Mouse (Mus musculus): ENCODE measurements around the gene Snx1. TPM values are rescaled to one million over a fixed set of nuclear protein-coding genes. Genes with fewer than 3 reads are reported as not detected.

Gene Snx1
- polyA plus RNA-seq, 1 experiment, result 131 TPM

DNA sequence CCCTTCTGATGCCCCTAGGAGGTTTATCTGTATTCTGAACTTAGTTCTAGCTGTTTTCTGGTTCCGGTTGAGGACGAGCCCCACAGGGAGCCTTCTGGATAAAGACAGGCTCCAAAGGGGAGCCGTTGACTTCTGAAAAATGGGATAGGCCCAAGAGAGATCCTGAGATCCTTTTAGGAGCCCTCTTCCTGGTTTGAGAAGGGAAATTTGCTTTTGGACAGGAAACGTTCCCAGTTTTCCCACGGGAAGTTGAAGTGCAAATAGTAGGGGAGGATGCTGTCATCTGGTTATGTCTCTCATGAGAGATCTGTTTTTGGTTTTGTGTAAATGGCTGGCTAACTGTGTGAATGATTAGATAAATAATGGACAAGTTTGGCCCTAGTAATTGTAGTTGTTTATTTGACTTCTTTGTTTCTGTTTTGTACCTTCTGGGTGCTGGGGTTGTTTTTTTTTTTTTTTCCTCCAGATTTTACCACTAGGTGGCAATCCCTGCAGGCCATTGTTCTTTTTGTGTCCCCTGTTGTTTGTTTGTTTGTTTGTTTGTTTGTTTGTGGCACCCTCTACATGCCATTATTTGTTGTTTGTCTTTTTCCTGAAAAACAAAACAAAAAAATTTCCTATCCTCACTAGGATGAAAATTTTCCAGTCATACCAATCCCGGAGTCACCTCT, 76.3 kb downstream of the Snx1 start:
- no peak for DNase-seq (ENCODE audit: low read depth)

DNA sequence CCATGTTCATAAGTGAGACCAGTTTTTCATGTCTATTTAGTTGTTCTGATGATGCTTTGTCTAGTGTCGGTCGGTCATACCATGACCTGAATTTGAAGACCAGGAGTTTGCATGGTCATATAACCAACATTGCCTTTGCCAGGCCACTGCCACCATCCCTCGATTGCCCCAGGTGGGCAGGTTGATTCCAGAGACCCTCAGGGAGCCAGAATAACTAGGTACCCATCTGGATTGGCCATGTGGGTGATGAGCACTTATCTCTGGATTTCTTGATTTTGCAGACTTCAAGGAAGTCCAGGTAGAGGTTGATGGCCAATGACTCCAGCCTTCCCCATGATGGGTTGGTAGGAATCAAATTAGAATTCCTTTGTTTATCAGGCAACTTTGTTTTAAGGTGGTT, 83.1 kb downstream of the Snx1 start:
- no peak for DNase-seq (ENCODE audit: low read depth)

DNA sequence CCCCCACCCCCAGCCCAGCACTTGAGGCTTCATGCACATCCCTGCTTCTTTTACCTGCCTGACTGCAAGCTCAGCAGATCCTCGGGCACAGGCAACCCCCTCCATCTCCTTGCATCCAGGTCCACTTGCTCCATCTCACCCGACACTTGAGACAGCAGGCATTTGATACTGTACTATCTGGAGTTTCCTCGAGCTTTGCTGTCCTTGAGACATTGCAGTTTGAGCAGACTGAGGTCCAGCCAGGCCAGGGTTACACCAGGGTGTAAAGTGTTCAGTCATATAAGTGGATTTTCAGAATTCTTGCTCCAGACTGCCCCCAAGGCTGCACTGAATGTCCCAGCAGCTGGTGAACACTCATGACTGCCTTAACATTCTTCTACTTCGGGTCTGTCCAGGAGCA, 84.1 kb downstream of the Snx1 start:
- DNase-seq (ENCODE audit: low read depth), result no peak

DNA sequence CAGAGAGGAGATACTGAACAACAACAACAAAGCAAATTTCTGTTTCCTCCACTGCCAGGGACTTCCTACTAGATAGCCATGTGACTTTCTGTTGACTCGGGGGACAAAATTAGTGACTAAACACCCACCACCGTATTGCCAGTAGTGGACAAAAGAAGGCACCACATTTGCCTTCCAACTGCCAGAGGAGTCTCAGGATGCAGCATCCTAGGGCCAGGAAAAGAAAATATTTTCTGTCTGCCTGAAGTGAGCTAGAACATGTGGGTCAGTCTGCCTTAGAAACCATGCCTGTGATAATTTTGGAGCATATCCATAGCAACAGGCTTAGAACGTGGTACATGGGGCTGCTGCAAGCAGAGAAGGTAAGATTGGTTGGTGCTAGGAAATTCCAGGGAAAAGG, 85.6 kb downstream of the Snx1 start:
- DNase-seq (ENCODE audit: low read depth), result no peak

DNA sequence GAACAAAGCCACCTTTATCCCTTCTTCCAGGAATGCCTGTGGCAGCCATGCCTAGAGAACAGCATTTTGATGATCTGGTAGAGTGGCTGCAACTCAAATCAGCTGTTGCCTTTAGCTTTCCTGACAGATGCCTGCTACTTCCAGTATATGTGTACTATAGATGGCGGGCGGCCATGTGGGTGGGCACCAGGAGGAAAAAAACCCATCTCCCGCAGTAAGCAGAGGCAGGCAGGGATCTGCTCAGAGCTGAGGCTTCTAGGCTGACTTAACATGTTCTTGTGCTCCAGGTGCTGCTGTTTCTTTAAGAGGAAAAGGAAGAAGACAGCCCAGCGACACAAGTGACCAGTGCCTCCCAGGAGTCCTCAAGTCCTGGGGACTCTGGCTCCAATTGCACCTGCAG, 87.1 kb downstream of the Snx1 start:
- DNase-seq (ENCODE audit: low read depth), result no peak

DNA sequence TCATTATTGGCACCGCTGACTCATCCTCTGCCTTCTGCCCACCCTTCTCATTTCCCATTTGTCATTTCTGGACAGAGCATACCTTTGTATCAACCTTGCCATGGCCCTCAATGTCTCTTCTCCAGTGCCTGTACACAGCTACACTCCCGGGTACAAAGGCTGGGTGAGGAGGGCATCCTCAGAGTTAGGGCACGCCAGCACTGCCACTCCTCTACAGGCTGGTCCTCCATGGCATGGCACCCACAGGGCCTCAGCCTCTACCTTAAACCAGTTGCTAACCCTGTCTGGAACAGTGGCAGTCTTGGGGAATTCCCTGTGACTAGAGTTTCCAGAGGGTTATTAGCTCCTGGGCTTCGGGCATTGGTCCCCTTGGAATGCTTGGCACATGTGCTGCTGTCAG, 87.8 kb downstream of the Snx1 start:
- DNase-seq (ENCODE audit: low read depth), result no peak

Other genes with a start within 250 kb of the Snx1 start
- 0.97 and 1.3 TPM in 2 replicates for gene Pclaf, start 236.3 kb downstream of the Snx1 start, polyA plus RNA-seq (2012; rRNA removed)
- 16.9 and 18.3 TPM in 2 replicates for gene Trip4, start 217.8 kb downstream of the Snx1 start, polyA plus RNA-seq (2012; rRNA removed)
- gene Csnk1g1, start 217.7 kb downstream of the Snx1 start, polyA plus RNA-seq (2012; rRNA removed), result 6.3 and 6.6 TPM in 2 replicates
- 421 and 459 TPM in 2 replicates for gene Ppib, start 66.4 kb downstream of the Snx1 start, polyA plus RNA-seq (2012; rRNA removed)
- 6.5 and 7.4 TPM in 2 replicates for gene Snx22, start 56.9 kb downstream of the Snx1 start, polyA plus RNA-seq (2012; rRNA removed)
- gene Ciao2a, start within 50 bp of the Snx1 start, polyA plus RNA-seq (2012; rRNA removed), result 15.7 and 18.5 TPM in 2 replicates
- 5.7 and 6.2 TPM in 2 replicates for gene Dapk2, start 31.6 kb upstream of the Snx1 start, polyA plus RNA-seq (2012; rRNA removed)
- gene Herc1, start 223.9 kb upstream of the Snx1 start, polyA plus RNA-seq (2012; rRNA removed), result 12.4 and 13.8 TPM in 2 replicates

Measured in gonadal fat pad, adult 2 months (tissue).